Mouse (Mus musculus) embryo, embryonic 11.5 days (tissue): ENCODE measurements around the gene Numa1.
A peak's percentile ranks its signal among the peaks of the same experiment; 100 is the strongest.
"Not testable (repeated sequence)": the region's sequence is repeated elsewhere in the genome, so short reads cannot be mapped to it uniquely, and the experiment has no call there.

ENCODE experiments used
- DNase-seq: peaks from one replicate; pipeline ENCODE4 v3.0.0-alpha.2; 2012; ENCODE audit warnings: low read depth, low spot score

Gene Numa1

DNA sequence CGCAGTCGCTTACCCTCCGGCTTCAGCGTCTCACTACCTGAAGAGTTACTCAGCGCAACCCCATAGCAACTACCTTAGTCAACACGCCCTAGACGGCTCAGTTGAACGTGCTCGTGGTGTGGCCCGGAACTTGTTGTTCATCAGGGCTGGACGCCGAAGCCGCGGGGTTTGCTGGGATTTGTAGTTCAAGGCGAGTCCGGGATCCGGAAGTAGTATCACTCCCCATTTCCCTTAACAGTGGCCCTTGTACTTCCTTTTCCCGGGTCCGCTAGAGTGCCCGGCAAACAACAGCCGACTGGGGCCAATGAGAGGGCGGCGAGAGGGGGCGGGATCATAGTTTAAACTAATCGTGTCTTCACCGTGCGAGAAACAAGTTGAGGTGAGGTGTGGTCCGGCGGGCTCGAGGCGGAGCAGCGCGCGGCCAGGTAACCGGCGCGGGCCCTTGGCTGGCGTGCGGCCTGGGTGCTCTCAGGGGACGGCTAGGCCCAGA is at the start of gene Numa1, which contains the start of gene Lrrc51:
Numa1 (plus strand) TSS at position 361 of the 490 bp plus-strand sequence.
Lrrc51 (minus strand) TSS at position 145 of the 490 bp plus-strand sequence.
- DNase-seq, result peak; percentile 90

DNA sequence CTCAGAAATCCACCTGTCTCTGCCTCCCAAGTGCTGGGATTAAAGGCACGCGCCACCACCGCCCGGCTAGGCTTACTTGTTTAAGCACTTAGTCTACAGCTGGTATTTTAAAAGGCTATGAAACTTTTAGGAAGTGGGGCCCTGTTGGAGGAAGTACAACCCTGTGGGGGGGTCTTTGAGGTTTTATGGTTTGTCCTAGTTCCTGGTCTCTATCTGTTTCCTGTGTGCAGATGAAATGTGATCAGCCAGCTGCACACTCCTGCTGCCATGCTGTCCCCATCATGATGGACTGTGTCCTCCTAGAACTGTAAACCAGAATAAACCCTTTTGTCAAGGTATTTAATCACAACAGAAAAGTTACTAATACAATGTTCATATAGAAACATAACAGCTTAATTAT is 49.8 kb upstream of the Numa1 start:
- DNase-seq, result no peak

DNA sequence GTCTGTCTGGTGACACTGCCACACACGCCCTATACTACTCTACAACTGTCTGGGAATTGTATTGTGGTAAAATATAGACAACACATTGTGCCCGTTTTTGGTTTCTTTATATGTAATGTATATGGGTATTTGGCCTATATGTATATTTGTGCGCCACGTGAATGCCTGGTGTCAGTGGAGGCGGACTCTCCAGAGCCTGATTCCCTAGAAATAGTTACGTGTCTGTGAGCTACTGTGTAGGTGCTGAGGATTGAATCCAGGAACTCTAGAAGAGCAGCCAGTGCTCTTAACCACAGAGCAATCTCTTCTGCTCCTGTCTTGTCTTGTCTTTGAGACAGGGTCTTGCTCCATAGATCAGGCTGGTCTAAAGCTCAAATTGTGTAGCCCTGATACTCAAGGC is 47.6 kb upstream of the Numa1 start:
- no peak for DNase-seq

DNA sequence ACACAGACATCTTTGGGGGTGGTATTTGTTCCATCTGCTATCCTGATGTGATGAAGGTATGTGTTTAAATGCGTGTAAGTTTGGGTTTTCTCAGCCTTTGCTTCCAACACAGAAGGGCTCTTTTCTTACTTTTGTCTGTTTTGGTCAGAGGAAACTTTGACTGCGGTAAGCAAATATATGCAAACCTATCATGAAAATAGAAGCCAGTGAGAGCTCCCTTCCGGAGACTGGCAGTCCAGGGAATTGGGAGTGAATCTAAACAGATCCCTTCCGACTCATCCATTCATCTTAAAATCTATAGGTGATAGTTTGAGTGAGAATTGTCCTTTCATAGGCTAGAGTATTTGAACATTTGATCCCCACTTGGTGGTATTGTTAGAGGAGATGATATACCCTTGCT is 45.5 kb upstream of the Numa1 start:
- no peak for DNase-seq

DNA sequence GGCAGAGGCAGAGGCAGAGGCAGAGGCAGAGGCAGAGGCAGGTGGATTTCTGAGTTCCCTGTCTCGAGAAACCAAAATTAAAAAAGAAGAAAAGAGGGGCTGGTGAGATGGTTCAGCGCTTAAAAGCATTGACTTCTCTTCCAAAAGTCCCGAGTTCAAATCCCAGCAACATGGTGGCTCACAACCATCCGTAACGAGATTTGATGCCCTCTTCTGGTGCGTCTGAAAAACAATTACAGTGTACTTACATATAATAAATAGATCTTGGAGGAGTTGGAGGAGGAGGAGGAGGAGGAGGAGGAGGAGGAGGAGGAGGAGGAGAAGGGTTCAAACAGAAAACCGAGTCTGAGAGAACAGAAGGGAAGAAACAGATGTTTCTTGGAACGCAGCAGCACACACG is 38.2 kb upstream of the Numa1 start:
- no peak for DNase-seq

DNA sequence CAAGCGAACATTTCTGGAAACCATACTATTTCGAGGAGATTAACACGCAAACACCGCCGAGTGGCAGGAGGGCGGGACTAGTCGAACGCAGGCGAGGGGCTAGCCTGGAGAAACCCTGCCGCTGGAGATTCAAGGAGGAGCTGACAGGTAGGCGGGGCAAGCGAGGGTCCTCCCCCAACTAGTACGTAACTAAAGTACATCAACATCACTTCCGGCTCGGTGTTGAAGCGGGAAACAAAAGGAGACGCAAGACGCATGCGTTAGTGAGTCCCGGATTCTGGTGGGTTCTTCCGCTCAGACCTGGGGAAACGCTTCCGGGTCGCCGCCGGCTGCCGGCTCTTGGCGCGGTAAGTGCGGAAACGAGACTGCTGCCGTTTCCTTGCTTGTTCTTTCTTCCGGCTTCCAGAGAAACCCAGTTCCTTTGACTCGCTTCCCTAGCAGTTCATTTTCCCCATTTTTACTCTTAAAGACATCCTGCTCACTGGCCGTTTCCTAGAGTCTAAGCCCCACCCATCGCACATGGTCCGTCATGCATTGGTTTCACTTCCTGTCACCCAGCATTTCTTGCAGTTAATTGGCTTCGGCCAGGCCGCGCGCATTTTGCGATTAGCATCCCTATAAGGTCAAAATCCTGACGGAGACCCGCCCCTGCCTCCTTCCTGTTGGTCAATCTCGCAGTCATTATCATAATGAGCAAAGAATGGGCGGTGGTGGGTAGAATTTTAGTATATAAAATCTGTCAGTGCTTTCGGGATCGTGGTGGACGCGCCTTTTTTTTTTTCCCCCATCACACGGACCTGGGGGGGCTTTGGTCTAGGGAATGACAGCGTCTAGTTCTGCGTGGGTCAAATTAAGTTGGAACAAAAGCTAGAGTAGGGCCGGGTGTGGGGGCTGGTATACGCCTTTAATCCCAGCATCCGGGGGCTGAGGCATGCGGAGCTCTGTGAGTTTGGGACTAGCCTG is 37.5 kb upstream of the Numa1 start:
- DNase-seq, result peak; percentile 96

DNA sequence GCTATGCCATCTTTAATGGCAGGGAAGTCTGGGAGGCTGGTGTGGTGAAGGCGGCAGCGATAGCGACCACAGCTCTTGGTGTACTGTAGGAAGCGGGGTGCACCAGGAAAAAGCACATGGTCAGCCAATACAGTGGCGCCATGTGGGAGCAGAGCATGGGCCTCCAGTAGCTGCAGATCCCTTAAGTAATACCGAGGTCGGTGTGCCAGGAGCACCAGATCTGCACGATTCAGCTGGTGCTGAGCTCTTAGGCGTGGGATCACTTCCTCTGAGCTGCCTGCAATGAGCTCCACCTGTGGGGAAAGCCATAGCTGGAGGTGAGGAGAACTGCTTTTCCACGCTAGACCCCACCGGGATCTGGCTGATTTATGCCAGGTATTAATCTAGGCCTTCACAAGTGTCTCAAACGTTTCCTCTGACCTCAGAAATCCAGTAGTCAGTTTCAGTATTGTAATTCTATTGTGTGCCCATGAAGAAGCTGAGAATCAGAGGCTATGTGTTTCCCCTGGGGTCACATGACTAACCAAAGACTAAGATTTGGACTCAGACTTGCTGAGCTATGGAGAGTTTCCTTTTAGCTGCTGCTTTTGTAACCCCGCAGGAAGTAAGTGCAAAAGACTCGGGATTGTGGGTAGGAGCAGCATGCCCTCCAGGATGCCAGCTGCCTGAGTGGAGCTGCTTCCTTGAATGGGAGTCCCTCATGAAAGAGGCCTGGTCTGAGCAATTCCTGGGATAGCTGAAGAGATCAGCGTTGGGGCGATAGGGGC is 33.4 kb upstream of the Numa1 start:
- DNase-seq, result no peak

DNA sequence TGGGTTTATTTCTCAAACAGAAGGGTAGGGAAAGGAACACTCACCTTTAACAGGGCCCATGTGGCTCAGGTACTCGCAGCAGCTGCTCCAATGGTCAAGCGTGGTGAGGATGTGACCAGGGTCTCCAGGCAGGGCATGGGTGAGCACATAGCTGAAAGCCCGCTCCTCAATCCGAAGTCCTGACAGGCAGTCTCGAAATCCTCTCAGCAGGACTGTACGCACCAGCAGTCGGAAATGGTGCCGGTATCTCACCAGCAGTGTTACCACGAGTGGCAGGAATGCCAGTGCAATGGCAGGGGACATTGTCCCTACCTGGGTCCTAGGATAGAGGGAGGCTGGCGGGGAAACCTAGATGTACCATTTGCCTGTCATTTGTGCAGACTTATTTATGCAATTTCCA is 31.9 kb upstream of the Numa1 start:
- no peak for DNase-seq

DNA sequence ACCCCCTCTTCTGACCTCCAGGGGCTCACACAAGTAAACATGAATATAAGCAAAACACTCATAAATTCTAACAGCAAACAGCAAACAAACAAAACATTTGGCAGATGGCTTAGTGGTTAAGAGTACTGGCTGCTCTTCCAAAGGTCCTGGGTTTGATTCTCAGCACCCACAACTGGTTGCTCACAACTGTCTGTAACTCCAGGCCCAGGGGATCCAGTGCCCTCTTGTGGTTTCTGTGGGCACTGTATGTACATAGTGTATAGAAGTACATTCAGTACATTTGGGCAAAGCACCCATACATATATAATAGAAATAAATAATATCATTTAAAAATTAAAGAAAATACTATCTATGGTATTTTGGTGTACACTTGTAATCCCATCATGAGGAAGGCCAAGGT is 31.1 kb upstream of the Numa1 start:
- no peak for DNase-seq

DNA sequence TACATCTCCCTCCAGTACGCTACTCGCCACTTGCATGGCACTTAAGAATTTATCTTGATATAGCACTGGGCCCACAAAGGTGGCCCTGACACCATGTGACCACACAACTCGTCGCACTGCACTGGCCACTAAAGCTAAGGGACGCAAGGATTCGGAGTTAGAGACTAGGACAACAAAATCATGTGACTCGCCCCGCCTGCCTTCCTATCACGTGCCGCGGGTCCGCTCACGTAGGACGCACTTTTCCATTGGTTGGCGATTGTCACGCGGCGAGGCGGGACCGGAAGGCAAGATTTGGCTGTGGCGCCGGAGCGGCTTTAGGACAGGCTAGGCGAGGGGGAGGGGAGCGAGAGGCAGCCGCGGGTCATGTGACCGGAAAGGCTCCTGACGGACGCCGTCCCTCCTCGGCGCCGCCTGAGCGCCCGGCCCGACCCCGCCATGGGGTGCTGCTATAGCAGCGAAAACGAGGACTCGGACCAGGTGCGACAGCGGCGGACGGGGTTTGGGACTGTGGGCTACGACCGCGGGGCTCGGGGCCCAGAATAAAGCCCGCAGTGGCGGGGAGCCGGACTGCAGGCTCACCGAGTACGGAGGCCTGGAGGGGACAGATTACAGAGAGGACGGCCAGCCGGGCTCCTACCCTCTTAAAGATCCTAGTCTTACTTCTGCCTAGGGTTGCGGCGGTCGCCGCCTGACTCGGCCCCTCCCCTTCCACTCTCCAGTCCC is 28.2 kb upstream of the Numa1 start, which contains the start of gene Lamtor1:
Lamtor1 (plus strand) TSS at position 344 of the 726 bp plus-strand sequence.
- DNase-seq, result peak; percentile 97

DNA sequence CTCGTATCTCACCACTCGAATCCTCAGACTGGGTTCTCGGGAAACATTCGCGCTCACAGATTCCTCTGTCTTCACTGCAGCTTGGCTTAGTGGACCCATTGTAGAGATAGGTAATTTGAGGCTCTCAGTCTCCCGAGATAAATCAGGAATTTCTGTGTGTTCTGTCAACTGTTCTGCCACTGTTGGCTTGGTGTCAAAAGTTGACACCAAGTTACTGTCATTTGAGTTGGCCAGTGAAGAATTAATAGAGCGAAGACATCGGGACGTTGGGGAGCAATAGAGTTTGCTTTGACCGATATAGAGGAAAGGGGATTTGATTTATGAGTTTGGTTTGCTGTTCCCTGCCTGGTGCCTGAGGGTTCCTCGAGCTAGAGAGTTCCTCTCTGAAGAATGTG is 27.6 kb upstream of the Numa1 start, which contains the start of gene Tomt:
Tomt (minus strand) TSS at position 73 of the 395 bp plus-strand sequence.
- DNase-seq, result no peak

DNA sequence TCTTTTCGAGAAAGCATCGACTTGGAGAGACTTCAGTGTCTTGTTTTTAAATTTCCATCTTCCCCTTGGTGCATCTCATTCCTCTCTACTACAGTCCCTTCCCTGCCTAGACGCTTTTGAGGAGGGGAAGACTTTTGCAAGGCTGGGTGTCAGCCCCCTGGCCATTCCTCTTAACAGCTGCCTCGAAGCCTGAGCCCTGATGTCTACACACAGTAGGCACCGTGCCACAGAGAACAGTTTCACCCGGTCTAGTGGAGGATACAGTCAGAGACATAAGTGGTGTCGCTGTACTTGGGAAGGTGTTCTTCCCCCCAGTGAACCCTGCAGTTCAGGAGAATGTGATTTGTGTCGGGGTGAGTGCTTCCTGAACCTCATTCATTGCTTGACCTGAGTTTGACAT is 27.2 kb upstream of the Numa1 start:
- no peak for DNase-seq

DNA sequence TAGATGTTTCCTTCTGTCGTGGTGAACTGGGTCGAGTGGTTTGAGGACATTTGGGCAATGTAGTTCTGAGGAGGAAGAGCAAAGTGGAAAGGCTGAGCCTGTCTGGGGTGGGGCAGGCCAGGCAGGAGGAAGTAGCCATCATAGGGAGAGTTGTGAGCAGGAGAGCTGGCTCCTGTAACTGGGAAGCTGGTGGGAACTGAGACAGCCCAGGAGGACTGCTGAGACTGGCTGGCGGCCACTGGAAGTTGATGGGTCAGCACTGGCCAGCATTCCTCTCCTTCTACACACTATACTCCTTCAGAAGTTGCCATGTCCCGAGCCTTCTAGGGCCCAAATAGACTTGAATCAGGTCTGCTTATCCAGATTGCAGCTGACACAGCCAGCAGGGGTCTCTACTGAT is 25.5 kb upstream of the Numa1 start:
- no peak for DNase-seq

DNA sequence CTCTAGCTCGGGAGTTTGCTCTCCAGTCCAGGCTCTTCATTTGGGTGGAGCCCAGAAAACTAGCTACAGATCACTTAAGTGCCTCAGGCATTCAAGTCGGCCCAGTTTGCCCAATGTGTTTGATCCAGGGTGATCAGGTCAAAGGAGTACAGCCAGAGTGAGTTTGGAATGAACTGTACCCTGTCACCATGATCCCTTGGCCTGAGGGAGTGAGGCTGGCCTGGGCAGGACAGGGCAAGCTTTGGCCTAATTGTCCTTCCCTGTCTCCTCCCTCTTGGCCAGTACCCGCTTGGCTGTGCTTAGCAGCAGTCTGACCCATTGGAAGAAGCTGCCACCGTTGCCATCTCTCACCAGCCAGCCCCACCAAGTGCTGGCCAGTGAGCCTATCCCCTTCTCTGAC is 23.8 kb upstream of the Numa1 start:
- no peak for DNase-seq

DNA sequence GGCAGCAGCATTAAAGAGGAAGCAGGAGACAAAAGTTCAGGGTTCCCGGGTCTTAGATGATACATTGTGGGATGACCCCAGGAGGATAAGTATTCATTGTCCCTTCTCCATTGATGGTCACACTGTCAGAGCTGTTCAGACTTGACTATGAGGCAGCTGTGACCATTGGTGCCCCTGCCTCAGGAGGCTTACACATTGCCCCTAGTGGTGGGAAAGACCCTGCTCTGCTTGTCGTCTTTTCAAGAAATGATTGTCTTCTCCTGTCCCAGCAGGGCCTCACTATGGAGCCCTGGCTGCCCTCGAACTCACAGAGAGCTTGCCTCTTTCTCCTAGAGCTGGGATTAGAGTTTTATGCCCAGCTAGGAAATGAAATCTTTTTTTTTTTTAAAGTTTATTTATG is 21.9 kb upstream of the Numa1 start:
- DNase-seq, result no peak

DNA sequence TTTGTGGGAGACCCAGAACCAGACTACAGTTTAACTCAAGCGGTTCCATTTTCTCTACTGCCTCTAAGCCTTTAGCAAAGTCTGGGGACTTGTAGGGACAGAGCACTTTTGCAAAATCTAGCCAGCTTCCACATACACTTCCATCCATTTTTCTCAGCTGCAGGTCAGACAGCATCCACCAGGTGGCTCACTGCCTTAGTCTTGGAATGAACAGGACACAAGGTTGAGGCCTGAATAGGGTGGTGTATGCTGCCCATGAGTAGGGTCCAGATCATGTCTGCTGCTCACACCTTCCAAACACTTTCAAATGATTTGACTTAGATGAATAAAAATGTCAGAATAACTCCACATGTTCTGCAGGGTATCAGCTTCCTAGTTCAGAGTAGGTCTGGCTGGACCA is 15.8 kb upstream of the Numa1 start:
- DNase-seq, result peak; percentile 59

DNA sequence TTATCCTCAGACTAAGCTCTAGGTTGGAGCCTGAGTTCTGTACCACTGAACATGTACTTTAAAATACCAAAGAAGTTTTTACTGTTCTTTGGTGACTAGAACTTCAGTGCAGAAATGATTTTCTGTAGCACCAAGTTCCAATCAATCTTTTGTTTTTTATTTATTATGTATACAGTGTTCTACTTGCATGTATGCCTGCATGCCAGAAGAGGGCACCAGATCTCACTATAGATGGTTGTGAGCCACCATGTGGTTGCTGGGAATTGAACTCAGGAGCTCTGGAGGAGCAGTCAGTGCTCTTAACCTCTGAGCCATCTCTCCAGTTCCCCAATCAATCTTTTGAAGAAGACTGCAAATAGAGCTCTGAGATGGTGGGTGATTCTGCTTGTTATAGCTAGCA is 8.0 kb upstream of the Numa1 start:
- not testable (repeated sequence) for DNase-seq

DNA sequence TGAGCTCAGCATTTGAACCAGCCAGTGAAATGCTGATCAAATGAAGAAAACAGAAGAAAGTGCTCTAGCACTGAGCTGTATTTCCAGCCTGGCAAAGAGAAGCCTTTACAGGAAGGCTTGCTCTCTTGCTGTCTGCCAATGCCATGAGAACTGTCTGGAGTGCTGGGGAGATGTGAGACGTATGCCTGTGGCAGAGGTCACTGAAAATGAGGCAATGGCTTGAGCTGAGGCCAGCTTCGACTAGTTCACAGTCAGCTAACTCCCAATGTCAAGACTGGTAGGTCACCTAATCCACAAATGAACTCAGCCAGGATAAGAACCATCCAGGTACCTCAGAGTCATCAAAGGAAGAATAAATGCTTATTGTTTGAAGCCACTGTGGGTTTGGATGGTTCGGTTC is 5.8 kb upstream of the Numa1 start:
- DNase-seq, result no peak

DNA sequence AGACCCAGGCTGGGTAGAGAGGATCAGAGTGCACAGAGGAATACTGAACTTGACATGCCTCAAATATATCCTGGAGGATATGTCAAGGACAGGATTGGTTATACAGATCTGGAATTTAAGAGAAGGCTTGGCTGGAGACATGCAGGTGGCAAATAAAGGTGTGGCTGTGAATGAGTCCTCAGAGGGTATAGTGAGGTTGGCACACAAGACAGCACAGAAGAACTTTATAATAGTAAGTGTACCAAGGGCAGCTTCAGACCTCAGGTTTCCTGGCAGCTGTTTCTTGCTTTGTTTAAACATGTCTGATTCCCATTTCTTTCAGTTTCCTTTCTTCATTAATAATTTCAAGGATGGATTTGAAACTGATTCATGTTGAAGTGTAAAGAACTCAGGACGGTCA is 1.4 kb upstream of the Numa1 start:
- DNase-seq, result no peak

DNA sequence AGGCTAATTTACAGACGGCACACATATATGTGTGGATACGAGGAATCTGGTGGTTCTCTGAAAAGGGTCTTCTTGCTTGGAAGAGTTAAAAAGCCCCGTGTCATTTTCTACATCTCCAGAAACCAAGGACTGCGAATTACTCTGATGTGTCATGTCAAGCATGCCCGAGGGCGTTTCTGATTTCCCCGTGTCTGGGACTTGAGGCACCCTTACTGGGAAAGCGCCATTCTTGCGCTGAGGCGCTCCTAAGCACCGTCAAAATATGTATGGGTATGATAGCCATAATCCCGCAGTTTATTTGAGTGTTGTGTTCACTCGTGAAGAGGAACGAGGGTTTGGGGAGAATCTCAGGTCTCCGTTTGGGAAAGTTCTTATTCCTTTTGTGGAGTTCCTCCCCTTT is 611 bp upstream of the Numa1 start:
- no peak for DNase-seq

DNA sequence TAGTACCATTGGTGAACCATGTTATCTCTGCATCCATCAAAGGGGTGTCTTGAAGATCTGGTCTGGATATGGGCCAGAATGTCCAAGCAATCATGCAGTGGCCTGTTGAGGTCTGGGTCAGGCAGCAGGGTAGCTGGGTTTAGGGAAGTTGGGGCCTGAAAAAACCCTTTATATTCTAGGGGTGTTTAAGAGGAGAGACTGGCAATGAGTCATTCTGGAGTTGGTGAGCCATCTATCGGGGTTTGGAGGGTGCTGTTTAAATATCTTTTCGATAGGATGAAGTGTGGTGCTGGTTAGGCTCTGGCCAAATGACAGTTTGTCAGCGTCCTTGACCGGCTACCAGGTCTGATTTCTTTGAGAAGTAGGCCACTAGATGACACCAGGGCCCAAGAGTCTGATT is 2.0 kb downstream of the Numa1 start:
- no peak for DNase-seq

DNA sequence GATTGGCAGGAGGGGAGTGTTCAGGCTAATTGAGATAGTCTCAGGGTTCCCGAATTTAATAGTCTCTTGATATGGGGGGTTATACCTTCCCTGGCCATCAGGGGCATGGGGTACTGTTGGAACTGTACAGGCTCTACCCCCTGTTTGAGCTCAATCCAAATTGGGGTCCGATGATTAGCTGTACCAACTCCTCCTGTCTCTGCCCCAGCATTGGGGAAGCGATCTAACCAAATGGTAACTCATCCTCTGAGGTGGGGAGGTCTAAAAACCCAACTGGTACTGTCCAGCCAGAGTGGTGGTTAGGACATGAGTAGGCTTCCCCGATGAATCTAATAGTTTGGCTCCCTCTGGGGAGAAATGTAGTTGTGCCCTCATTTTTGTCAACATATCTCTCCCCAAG is 3.1 kb downstream of the Numa1 start:
- no peak for DNase-seq
